Mouse (Mus musculus): ENCODE measurements around the gene Ajuba. TPM values are rescaled to one million over a fixed set of nuclear protein-coding genes. Genes with fewer than 3 reads are reported as not detected.

The Ajuba gene
- total RNA-seq, 1 experiment = 65.1 TPM

DNA sequence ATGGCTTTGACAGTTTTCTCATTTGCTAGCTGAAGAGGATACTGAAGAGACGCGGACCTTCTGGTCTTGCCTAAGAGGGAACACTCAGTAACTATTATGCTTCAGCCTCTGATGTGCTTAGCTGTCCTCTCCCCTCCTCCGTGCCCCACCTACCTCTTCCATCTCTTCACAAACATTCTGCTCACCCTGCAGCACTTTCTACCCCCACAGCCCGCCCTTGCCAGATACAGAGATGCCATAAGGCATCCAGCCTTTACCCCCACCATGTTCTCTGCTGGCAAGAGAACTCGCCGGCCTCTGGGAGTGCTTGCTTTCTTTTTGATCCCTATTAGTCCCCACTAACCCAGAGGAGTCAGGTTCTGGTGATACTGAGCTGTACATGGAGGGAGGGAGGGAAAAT, 33.3 kb upstream of the Ajuba start:
- no peak for DNase-seq (ENCODE audit: low read depth, low spot score)
- no peak overlapping the region for H3K9ac ChIP-seq (ENCODE audit: insufficient read depth, low read depth, low read length, poor library complexity, severe bottlenecking)
- peaks cover 26% of the 10 kb centered on the region for H3K36me3 ChIP-seq (ENCODE audit: control insufficient read depth, insufficient read depth, low read length, poor library complexity, severe bottlenecking)
- H3K4me3 ChIP-seq (ENCODE audit: insufficient read depth in 1 of 2, low read depth in 1 of 2, low read length in 2 of 2, poor library complexity in 1 of 2, severe bottlenecking in 1 of 2) = no peak overlapping the region
- H3K4me1 ChIP-seq (ENCODE audit: control insufficient read depth in 2 of 2, insufficient read depth in 2 of 2, low read length in 2 of 2, poor library complexity in 1 of 2) = peaks cover 0 to 9% of the 10 kb centered on the region in 2 experiments; a peak in 2 of 4 replicates
- TF ChIP-seq HCFC1 (IDR thresholded peaks at IDR 0.05; ENCODE audit: borderline replicate concordance, insufficient read depth, low read length) (no peak), CHD2 (IDR thresholded peaks at IDR 0.05; ENCODE audit: low read depth, low read length) (no peak), ZNF384 (IDR thresholded peaks at IDR 0.05; ENCODE audit: low read depth, low read length) (no peak), ZC3H11A (IDR thresholded peaks at IDR 0.05; ENCODE audit: borderline replicate concordance, low read depth, low read length) (no peak), MAFK (IDR thresholded peaks at IDR 0.05; ENCODE audit: insufficient read depth, low read depth, low read length) (no peak)
- in situ Hi-C loops (cut with MboI; ENCODE audit: low sequenced_read_pairs in 2 of 2, unreplicated experiment in 2 of 2) = no loop called here
- no peaks in the 10 kb centered on the region for H3K9me3 ChIP-seq (ENCODE audit: control insufficient read depth, insufficient read depth, low read depth, low read length)
- H3K27ac ChIP-seq (ENCODE audit: insufficient read depth, low read depth, low read length, poor library complexity, severe bottlenecking) = no peak overlapping the region

DNA sequence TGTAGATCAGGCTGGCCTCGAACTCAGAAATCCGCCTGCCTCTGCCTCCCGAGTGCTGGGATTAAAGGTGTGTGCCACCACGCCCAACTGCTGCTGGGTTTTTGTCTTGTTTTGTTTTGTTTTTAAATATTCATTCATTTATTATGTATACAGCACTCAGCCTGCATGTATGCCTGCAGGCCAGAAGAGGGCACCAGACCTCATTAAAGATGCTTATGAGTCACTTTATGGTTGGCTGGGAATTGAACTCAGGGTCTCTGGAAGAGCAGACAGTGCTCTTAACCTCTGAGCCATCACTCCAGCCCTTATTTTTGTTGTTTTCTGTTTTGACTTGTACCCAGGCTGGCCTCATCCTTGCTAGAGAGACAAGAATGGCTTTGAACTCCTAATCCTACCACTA, 32.6 kb upstream of the Ajuba start:
- peaks cover 0 to 7% of the 10 kb centered on the region in 2 experiments; a peak in 3 of 4 replicates for H3K4me1 ChIP-seq (ENCODE audit: control insufficient read depth in 2 of 2, insufficient read depth in 2 of 2, low read length in 2 of 2, poor library complexity in 1 of 2)
- no peak overlapping the region for H3K9ac ChIP-seq (ENCODE audit: insufficient read depth, low read depth, low read length, poor library complexity, severe bottlenecking)
- H3K4me3 ChIP-seq (ENCODE audit: insufficient read depth in 1 of 2, low read depth in 1 of 2, low read length in 2 of 2, poor library complexity in 1 of 2, severe bottlenecking in 1 of 2) = no peak overlapping the region
- in situ Hi-C loops (cut with MboI; ENCODE audit: low sequenced_read_pairs in 2 of 2, unreplicated experiment in 2 of 2) = no loop called here
- TF ChIP-seq CHD2 (IDR thresholded peaks at IDR 0.05; ENCODE audit: low read depth, low read length) = no peak
- TF ChIP-seq ZNF384 (IDR thresholded peaks at IDR 0.05; ENCODE audit: low read depth, low read length) = no peak
- peak; percentile 46; the same call in 1 of the 2 replicates for TF ChIP-seq MAFK (IDR thresholded peaks at IDR 0.05; ENCODE audit: insufficient read depth, low read depth, low read length)
- TF ChIP-seq HCFC1 (IDR thresholded peaks at IDR 0.05; ENCODE audit: borderline replicate concordance, insufficient read depth, low read length) = no peak
- no peaks in the 10 kb centered on the region for H3K9me3 ChIP-seq (ENCODE audit: control insufficient read depth, insufficient read depth, low read depth, low read length)
- no peak overlapping the region for H3K27ac ChIP-seq (ENCODE audit: insufficient read depth, low read depth, low read length, poor library complexity, severe bottlenecking)
- no peak for DNase-seq (ENCODE audit: low read depth, low spot score)
- peaks cover 20% of the 10 kb centered on the region for H3K36me3 ChIP-seq (ENCODE audit: control insufficient read depth, insufficient read depth, low read length, poor library complexity, severe bottlenecking)

DNA sequence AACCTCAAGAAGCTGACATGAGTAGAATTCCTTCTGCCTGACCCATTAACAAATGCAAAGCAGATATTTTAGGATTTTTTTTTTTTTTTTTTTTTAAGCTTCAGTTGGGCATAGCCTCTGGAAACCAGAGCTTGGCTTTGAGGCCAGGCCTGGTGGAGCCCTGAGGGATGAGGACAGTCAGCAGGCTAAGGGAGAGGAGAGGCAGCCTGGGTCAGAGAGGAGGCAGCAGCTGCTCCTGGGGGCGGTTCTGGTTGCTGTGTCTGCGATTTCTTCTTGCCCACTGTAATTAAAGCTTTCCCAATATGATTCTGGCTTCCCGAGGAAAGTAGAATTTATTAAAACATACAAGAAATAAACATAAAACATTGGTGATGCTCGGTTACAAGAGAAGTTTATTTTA, 31.9 kb upstream of the Ajuba start:
- Histone ChIP-seq H3K4me1 (ENCODE audit: control insufficient read depth in 2 of 2, insufficient read depth in 2 of 2, low read length in 2 of 2, poor library complexity in 1 of 2) (peaks cover 0 to 10% of the 10 kb centered on the region in 2 experiments; a peak in 2 of 4 replicates), H3K9ac (ENCODE audit: insufficient read depth, low read depth, low read length, poor library complexity, severe bottlenecking) (no peak overlapping the region), H3K9me3 (ENCODE audit: control insufficient read depth, insufficient read depth, low read depth, low read length) (no peaks in the 10 kb centered on the region), H3K36me3 (ENCODE audit: control insufficient read depth, insufficient read depth, low read length, poor library complexity, severe bottlenecking) (peaks cover 16% of the 10 kb centered on the region), H3K4me3 (ENCODE audit: insufficient read depth in 1 of 2, low read depth in 1 of 2, low read length in 2 of 2, poor library complexity in 1 of 2, severe bottlenecking in 1 of 2) (no peak overlapping the region), H3K27ac (ENCODE audit: insufficient read depth, low read depth, low read length, poor library complexity, severe bottlenecking) (no peak overlapping the region)
- no peak for DNase-seq (ENCODE audit: low read depth, low spot score)
- in situ Hi-C loops (cut with MboI; ENCODE audit: low sequenced_read_pairs in 2 of 2, unreplicated experiment in 2 of 2) = no loop called here
- TF ChIP-seq ZC3H11A (IDR thresholded peaks at IDR 0.05; ENCODE audit: borderline replicate concordance, low read depth, low read length) = no peak
- TF ChIP-seq HCFC1 (IDR thresholded peaks at IDR 0.05; ENCODE audit: borderline replicate concordance, insufficient read depth, low read length) = no peak
- no peak for TF ChIP-seq MAFK (IDR thresholded peaks at IDR 0.05; ENCODE audit: insufficient read depth, low read depth, low read length)
- TF ChIP-seq ZNF384 (IDR thresholded peaks at IDR 0.05; ENCODE audit: low read depth, low read length) = no peak
- TF ChIP-seq CHD2 (IDR thresholded peaks at IDR 0.05; ENCODE audit: low read depth, low read length) = no peak

DNA sequence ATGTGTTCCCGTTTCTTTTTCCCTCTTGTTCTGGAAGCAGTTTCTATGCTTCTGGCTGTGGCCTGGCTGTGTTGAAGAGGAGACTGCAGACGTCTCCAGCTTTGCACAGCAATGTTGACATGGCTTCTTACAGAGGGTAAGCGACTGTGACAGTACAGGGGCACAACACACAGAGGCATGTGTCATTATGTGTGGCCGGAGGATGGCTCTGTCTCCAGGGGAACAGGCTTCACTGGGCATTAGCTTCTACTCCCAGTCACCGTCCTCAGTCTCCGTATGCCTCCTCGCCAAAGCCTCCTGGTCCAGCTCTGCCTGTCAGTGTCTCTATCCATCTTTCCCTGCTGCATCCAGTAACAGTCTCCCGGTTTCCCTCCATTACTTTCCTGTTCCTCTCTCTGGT, 29.9 kb upstream of the Ajuba start:
- Histone ChIP-seq H3K4me3 (ENCODE audit: insufficient read depth in 1 of 2, low read depth in 1 of 2, low read length in 2 of 2, poor library complexity in 1 of 2, severe bottlenecking in 1 of 2) (no peak overlapping the region), H3K9me3 (ENCODE audit: control insufficient read depth, insufficient read depth, low read depth, low read length) (no peaks in the 10 kb centered on the region), H3K36me3 (ENCODE audit: control insufficient read depth, insufficient read depth, low read length, poor library complexity, severe bottlenecking) (peaks cover 5% of the 10 kb centered on the region), H3K27ac (ENCODE audit: insufficient read depth, low read depth, low read length, poor library complexity, severe bottlenecking) (no peak overlapping the region), H3K4me1 (ENCODE audit: control insufficient read depth in 2 of 2, insufficient read depth in 2 of 2, low read length in 2 of 2, poor library complexity in 1 of 2) (peaks cover 2 to 9% of the 10 kb centered on the region in 2 experiments; a peak in 2 of 4 replicates), H3K9ac (ENCODE audit: insufficient read depth, low read depth, low read length, poor library complexity, severe bottlenecking) (no peak overlapping the region)
- TF ChIP-seq CHD2 (IDR thresholded peaks at IDR 0.05; ENCODE audit: low read depth, low read length) (no peak), ZNF384 (IDR thresholded peaks at IDR 0.05; ENCODE audit: low read depth, low read length) (no peak), MAFK (IDR thresholded peaks at IDR 0.05; ENCODE audit: insufficient read depth, low read depth, low read length) (no peak), ZC3H11A (IDR thresholded peaks at IDR 0.05; ENCODE audit: borderline replicate concordance, low read depth, low read length) (no peak), HCFC1 (IDR thresholded peaks at IDR 0.05; ENCODE audit: borderline replicate concordance, insufficient read depth, low read length) (no peak)
- DNase-seq (ENCODE audit: low read depth, low spot score) = no peak
- in situ Hi-C loops (cut with MboI; ENCODE audit: low sequenced_read_pairs in 2 of 2, unreplicated experiment in 2 of 2) = no loop called here

All from ES-E14 (cell line).